In the genomic region with DNA sequence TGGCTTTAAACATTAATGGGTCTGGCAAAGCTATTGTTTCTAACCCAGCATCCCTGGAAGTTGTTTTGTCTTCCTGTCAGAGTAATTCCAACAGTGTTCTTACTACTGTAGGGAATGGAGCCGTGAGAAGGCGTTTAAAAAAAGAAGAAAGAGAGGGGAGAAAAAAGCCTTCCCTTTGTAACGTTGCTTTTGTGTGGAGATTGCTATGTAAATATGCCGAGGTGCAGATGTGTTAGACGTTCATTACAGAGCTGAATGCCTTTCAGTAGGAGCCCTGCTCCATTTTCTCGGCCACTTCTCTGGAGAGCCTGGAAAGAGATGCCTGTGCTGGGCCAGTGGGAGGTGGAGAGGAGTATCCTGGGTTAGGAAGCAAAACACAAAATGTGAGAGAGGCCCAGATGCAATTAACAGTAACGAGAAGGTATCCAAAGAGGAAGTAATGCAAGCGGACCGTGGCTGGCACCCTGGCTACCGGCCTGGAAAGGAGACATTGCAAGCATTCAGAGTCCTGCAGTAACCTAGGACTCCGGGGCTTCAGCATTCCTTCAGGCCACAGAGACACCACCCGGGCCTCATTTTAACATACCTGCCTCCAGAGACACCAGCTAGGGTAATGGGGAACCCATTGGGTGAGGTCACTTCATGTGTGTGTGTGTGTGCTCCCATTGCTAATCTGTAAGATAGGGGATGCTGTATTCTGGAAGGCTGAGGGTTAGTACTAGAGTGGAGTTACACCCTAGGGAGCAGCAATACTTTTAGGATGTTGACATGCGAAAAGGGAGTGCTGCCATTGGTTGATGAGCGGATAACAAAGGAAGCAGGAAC, we compare ENCODE assay signal across 10 mouse cellular contexts. TPM values are rescaled to one million over a fixed set of nuclear protein-coding genes. Genes with fewer than 3 reads are reported as not detected.
DNase-seq lines count a peak whose midpoint lies in the region; ATAC-seq lines count a peak whose summit lies in the region.
"Had no signal": no experiment of that assay in that cellular context is flagged by ENCODE, and none has a peak within 500 bp of the region (broad histone marks: within the 10 kb centered on the region; RNA-seq: fewer than 3 reads in every experiment).

No protein-coding gene starts in this region.

- peak overlapping the region; percentile 2; the same call in 1 of the 2 replicates for H3K9ac ChIP-seq in neural tube, embryonic 15.5 days (replicated peaks)

- DNase-seq in kidney, postnatal 10 days, result peak; percentile 21
- no peak for DNase-seq in kidney, adult 8-10 months
- DNase-seq in embryonic facial prominence, embryonic 10.5 days (ENCODE audit: low spot score), result peak; percentile 31
- DNase-seq in kidney, postnatal 4 days, result peak; percentile 40 to 46
- no peak for DNase-seq in right cerebral cortex, postnatal 10 days (ENCODE audit: low spot score in 2 of 2)
- no peak for DNase-seq in gastrocnemius, postnatal 4 days (ENCODE audit: low spot score in 2 of 2)
- DNase-seq: cerebellum, adult 18-20 months; heart, postnatal 14 days had no signal

- peak overlapping the region; percentile 21; the same call in 1 of the 2 replicates for H3K4me3 ChIP-seq in embryonic facial prominence, embryonic 10.5 days
- H3K4me3 ChIP-seq in neural tube, embryonic 15.5 days (replicated peaks), result no peak overlapping the region

- H3K27ac ChIP-seq in embryonic facial prominence, embryonic 10.5 days (replicated peaks), result peak overlapping the region; percentile 71
- H3K27ac ChIP-seq in neural tube, embryonic 15.5 days (replicated peaks), result peak overlapping the region; percentile 84

- H3K4me1 ChIP-seq in embryonic facial prominence, embryonic 10.5 days, result peaks cover 33% of the 10 kb centered on the region
- H3K4me1 ChIP-seq in neural tube, embryonic 15.5 days, result peaks cover 33% of the 10 kb centered on the region

- H3K36me3 ChIP-seq in embryonic facial prominence, embryonic 10.5 days (replicated peaks), result no peaks in the 10 kb centered on the region
- no peaks in the 10 kb centered on the region for H3K36me3 ChIP-seq in neural tube, embryonic 15.5 days

- H3K27me3 ChIP-seq in embryonic facial prominence, embryonic 10.5 days (replicated peaks; ENCODE audit: low read depth, poor library complexity, severe bottlenecking), result peaks cover 8% of the 10 kb centered on the region
- no peaks in the 10 kb centered on the region for H3K27me3 ChIP-seq in neural tube, embryonic 15.5 days (replicated peaks)

- peak overlapping the region; percentile 37 for H3K4me2 ChIP-seq in neural tube, embryonic 15.5 days

- no peak for ATAC-seq in neural tube, embryonic 15.5 days (ENCODE audit: low FRiP score)
- ATAC-seq in cerebellum, adult (ENCODE audit: insufficient number of reproducible peaks, low FRiP score, low TSS enrichment), result no peak

- 20% methylated on average over 14 of the region's 14 CpGs for WGBS in embryonic facial prominence, embryonic 10.5 days
- WGBS in neural tube, embryonic 15.5 days, result 11% methylated on average over 14 of the region's 14 CpGs

- no peaks in the 10 kb centered on the region for H3K9me3 ChIP-seq in embryonic facial prominence, embryonic 10.5 days
- no peaks in the 10 kb centered on the region for H3K9me3 ChIP-seq in neural tube, embryonic 15.5 days (replicated peaks)

RNA-seq across cellular contexts. Expression of gene Frat2, which starts 3.0 kb away (rescaled TPM):
- 3.8 and 4.3 TPM in 2 replicates for polyA plus RNA-seq in embryonic facial prominence, embryonic 10.5 days (2016; fragmentation: Nextera tagmentation; extraction: Ambion mirVana)
- polyA plus RNA-seq in neural tube, embryonic 15.5 days (2015; fragmentation: Nextera tagmentation; extraction: Ambion mirVana), result 7.0 and 7.1 TPM in 2 replicates
- 10 to 100 TPM; 11.7 to 14.1 TPM for total RNA-seq in gastrocnemius, postnatal 4 days (2021)

RNA-seq across cellular contexts. Expression of gene Frat1, which starts 21.2 kb away (rescaled TPM):
- polyA plus RNA-seq in embryonic facial prominence, embryonic 10.5 days (2016; fragmentation: Nextera tagmentation; extraction: Ambion mirVana), result 9.1 and 9.2 TPM in 2 replicates
- 20.1 and 22.7 TPM in 2 replicates for polyA plus RNA-seq in neural tube, embryonic 15.5 days (2015; fragmentation: Nextera tagmentation; extraction: Ambion mirVana)
- total RNA-seq in gastrocnemius, postnatal 4 days (2021), result 1 to 10 TPM; 4.6 to 6.7 TPM

RNA-seq across cellular contexts. Expression of gene Rrp12, which starts 45.0 kb away (rescaled TPM):
- polyA plus RNA-seq in embryonic facial prominence, embryonic 10.5 days (2016; fragmentation: Nextera tagmentation; extraction: Ambion mirVana), result 36.3 and 38.9 TPM in 2 replicates
- polyA plus RNA-seq in neural tube, embryonic 15.5 days (2015; fragmentation: Nextera tagmentation; extraction: Ambion mirVana), result 17.9 and 18.5 TPM in 2 replicates
- 10 to 100 TPM; 21.1 to 22.4 TPM for total RNA-seq in gastrocnemius, postnatal 4 days (2021)

RNA-seq across cellular contexts. Expression of gene Arhgap19, which starts 49.1 kb away (rescaled TPM):
- 45.2 and 46.2 TPM in 2 replicates for polyA plus RNA-seq in embryonic facial prominence, embryonic 10.5 days (2016; fragmentation: Nextera tagmentation; extraction: Ambion mirVana)
- 4.8 and 8.7 TPM in 2 replicates for polyA plus RNA-seq in neural tube, embryonic 15.5 days (2015; fragmentation: Nextera tagmentation; extraction: Ambion mirVana)
- 10 to 100 TPM; 14.5 to 15.4 TPM for total RNA-seq in gastrocnemius, postnatal 4 days (2021)

Comparison
In these comparisons a context has a peak if more than half of its experiments do, and no peak if none do; other contexts are left out.
1. DNase-seq: peak in kidney, postnatal 10 days (single experiment), embryonic facial prominence, embryonic 10.5 days (single experiment) and kidney, postnatal 4 days (2 of 2); none in kidney, adult 8-10 months (0 of 2), right cerebral cortex, postnatal 10 days (0 of 2) and gastrocnemius, postnatal 4 days (0 of 2).